Mouse (Mus musculus): ENCODE measurements around the gene Scrg1.
"Not testable (repeated sequence)": the region's sequence is repeated elsewhere in the genome, so short reads cannot be mapped to it uniquely, and the experiment has no call there.

The Scrg1 gene

GRCm38 (mm10) chr8:57455765-57456164 is at the start of gene Scrg1:
Scrg1 (plus strand) TSS chr8:57455923.
- in situ Hi-C loops (cut with MboI; ENCODE audit: low sequenced_read_pairs): no loop called here

GRCm38 (mm10) chr8:57406366-57406765 is 49.4 kb upstream of the Scrg1 start:
- in situ Hi-C loops (cut with MboI; ENCODE audit: low sequenced_read_pairs): no loop called here

- in situ Hi-C loops (cut with MboI; ENCODE audit: low sequenced_read_pairs): no loop called here
Observed at GRCm38 (mm10) chr8:57409333-57409732, 46.4 kb upstream of the Scrg1 start.

GRCm38 (mm10) chr8:57409779-57410472 is 45.8 kb upstream of the Scrg1 start:
- in situ Hi-C loops (cut with MboI; ENCODE audit: low sequenced_read_pairs): no loop called here

GRCm38 (mm10) chr8:57410473-57410863 is 45.3 kb upstream of the Scrg1 start:
- in situ Hi-C loops (cut with MboI; ENCODE audit: low sequenced_read_pairs): no loop called here

GRCm38 (mm10) chr8:57411366-57411765 is 44.4 kb upstream of the Scrg1 start:
- in situ Hi-C loops (cut with MboI; ENCODE audit: low sequenced_read_pairs): no loop called here

- in situ Hi-C loops (cut with MboI; ENCODE audit: low sequenced_read_pairs): no loop called here
Observed at GRCm38 (mm10) chr8:57416827-57417226, 38.9 kb upstream of the Scrg1 start.

GRCm38 (mm10) chr8:57426074-57426473 is 29.6 kb upstream of the Scrg1 start:
- in situ Hi-C loops (cut with MboI; ENCODE audit: low sequenced_read_pairs): no loop called here

GRCm38 (mm10) chr8:57427581-57428366 is 27.9 kb upstream of the Scrg1 start:
- in situ Hi-C loops (cut with MboI; ENCODE audit: low sequenced_read_pairs): no loop called here

GRCm38 (mm10) chr8:57428566-57428965 is 27.2 kb upstream of the Scrg1 start:
- in situ Hi-C loops (cut with MboI; ENCODE audit: low sequenced_read_pairs): no loop called here

GRCm38 (mm10) chr8:57429166-57429887 is 26.4 kb upstream of the Scrg1 start:
- in situ Hi-C loops (cut with MboI; ENCODE audit: low sequenced_read_pairs): no loop called here

GRCm38 (mm10) chr8:57429888-57430274 is 25.8 kb upstream of the Scrg1 start:
- in situ Hi-C loops (cut with MboI; ENCODE audit: low sequenced_read_pairs): loop anchor here (10.0 kb wide), 2 partner anchors 105 to 365 kb away; no protein-coding TSS in a partner anchor

- in situ Hi-C loops (cut with MboI; ENCODE audit: low sequenced_read_pairs): loop anchor here (10.0 kb wide), 2 partner anchors 104 to 364 kb away; no protein-coding TSS in a partner anchor
Observed at GRCm38 (mm10) chr8:57430901-57431300, 24.8 kb upstream of the Scrg1 start.

GRCm38 (mm10) chr8:57432802-57433201 is 22.9 kb upstream of the Scrg1 start:
- in situ Hi-C loops (cut with MboI; ENCODE audit: low sequenced_read_pairs): loop anchor here (10.0 kb wide), 2 partner anchors 102 to 362 kb away; no protein-coding TSS in a partner anchor

GRCm38 (mm10) chr8:57435768-57436436 is 19.8 kb upstream of the Scrg1 start:
- in situ Hi-C loops (cut with MboI; ENCODE audit: low sequenced_read_pairs): loop anchor here (10.0 kb wide), 2 partner anchors 99 to 359 kb away; no protein-coding TSS in a partner anchor

- in situ Hi-C loops (cut with MboI; ENCODE audit: low sequenced_read_pairs): loop anchor here (10.0 kb wide), 2 partner anchors 98 to 358 kb away; no protein-coding TSS in a partner anchor
Observed at GRCm38 (mm10) chr8:57436437-57436796, 19.3 kb upstream of the Scrg1 start.

- in situ Hi-C loops (cut with MboI; ENCODE audit: low sequenced_read_pairs): no loop called here
Observed at GRCm38 (mm10) chr8:57441131-57441530, 14.6 kb upstream of the Scrg1 start.

GRCm38 (mm10) chr8:57441556-57441955 is 14.2 kb upstream of the Scrg1 start:
- in situ Hi-C loops (cut with MboI; ENCODE audit: low sequenced_read_pairs): no loop called here

GRCm38 (mm10) chr8:57443289-57443688 is 12.4 kb upstream of the Scrg1 start:
- in situ Hi-C loops (cut with MboI; ENCODE audit: low sequenced_read_pairs): no loop called here

- in situ Hi-C loops (cut with MboI; ENCODE audit: low sequenced_read_pairs): not testable (repeated sequence)
Observed at GRCm38 (mm10) chr8:57445901-57446300, 9.8 kb upstream of the Scrg1 start.

GRCm38 (mm10) chr8:57450726-57451125 is 5.0 kb upstream of the Scrg1 start:
- in situ Hi-C loops (cut with MboI; ENCODE audit: low sequenced_read_pairs): no loop called here

Measured in CH12F3 (cell line).